Mouse (Mus musculus): ENCODE results near the gene Csnk2a1. TPM values are rescaled to one million over a fixed set of nuclear protein-coding genes. Genes with fewer than 3 reads are reported as not detected.

The Csnk2a1 gene
- polyA plus RNA-seq, 1 experiment: 1.0 TPM

DNA sequence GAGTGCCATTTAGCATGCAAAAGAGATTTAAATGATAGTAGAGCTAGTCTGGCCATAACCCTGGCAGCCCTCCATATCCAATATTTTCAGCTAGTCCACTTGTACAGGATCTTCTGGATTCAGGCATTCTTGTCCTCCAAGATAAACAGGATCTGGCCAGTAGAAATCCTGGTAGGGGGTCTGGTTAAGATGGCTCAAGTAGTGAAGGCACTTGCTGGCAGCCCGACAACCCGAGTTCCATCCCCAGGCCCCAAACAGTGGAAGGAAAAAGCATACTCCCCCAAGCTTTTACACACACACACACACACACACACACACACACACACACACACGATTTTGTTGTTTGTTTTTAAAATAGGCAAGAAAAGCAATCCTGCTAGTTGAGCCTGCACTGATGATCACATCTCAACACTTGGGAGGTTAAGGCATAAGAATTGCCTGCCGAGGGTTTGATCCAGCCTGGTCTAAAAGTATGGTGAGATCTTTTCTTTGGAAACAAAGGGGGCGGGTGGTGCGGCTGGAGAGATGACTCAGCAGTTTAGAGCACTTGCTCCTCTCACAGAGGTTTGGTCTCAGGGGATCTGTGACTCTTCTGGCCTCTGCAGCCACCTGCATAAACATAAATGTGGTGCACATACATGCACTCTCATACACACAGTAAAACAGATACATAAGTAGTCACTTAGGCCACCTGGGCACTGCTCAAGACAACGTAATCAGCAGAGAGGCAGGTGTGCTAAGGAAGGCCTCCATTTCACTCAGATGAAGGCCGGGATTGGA is 2.9 kb upstream of the Csnk2a1 start:
- Histone ChIP-seq H3K4me1 (ENCODE audit: control insufficient read depth) (peaks cover 47% of the 10 kb centered on the region), H3K27me3 (ENCODE audit: control insufficient read depth) (no peaks in the 10 kb centered on the region), H3K9me3 (ENCODE audit: control insufficient read depth, low read length) (no peaks in the 10 kb centered on the region), H3K36me3 (ENCODE audit: control insufficient read depth) (peaks cover 6% of the 10 kb centered on the region), H3K4me3 (replicated peaks) (no peak overlapping the region)
- TF ChIP-seq TAL1 (IDR thresholded peaks at IDR 0.05; ENCODE audit: low read length) (no peak), GATA1 (IDR thresholded peaks at IDR 0.05; ENCODE audit: low read length) (no peak)

DNA sequence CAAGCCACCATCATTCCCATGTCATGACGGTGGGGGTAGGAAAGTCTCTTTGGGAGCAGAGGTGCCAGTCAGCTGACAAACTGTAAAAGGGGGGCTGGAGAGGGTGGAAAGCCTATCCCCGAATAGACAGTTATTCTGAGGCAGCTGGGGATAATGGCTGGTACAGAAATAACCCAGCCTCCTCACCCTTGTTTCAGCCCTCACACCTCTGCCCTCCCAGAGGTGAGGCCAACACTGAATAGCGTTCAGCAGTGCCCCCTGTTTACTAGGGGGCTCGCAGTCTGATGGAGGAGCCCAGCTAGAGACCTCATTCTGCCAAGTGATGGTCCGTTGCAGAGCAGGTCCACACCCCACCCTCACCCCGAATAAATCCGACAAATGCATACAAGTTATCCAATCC is 1.1 kb upstream of the Csnk2a1 start:
- Histone ChIP-seq H3K4me3 (replicated peaks) (peak overlapping the region; percentile 90), H3K27me3 (ENCODE audit: control insufficient read depth) (no peaks in the 10 kb centered on the region), H3K9me3 (ENCODE audit: control insufficient read depth, low read length) (no peaks in the 10 kb centered on the region), H3K4me1 (ENCODE audit: control insufficient read depth) (peaks cover 50% of the 10 kb centered on the region), H3K36me3 (ENCODE audit: control insufficient read depth) (peaks cover 20% of the 10 kb centered on the region)
- TF ChIP-seq GATA1 (IDR thresholded peaks at IDR 0.05; ENCODE audit: low read length): no peak
- no peak for TF ChIP-seq TAL1 (IDR thresholded peaks at IDR 0.05; ENCODE audit: low read length)

DNA sequence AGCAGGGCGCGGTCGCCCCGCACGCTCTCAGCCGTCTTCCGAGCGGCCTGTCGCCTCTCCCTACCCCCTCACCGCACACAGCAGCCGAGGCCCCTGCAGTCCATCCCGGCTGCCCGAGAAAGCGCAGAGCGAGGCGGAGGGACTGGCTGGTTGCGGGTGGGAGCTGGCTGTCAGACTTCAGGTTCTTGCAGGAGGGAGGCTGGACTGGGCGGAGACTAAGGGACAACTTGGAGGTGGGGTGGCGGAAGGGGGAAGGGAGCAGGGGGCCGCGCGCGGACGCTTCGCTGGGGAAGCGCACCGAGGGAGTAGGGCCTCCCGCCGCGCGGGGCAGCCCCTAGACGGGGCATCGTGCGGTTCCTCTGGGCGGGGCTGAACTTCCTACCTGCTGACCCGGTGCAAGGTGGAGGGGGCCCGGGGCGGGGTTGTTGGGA is 427 bp downstream of the Csnk2a1 start:
- Histone ChIP-seq H3K4me3 (replicated peaks) (peak overlapping the region; percentile 90), H3K9me3 (ENCODE audit: control insufficient read depth, low read length) (no peaks in the 10 kb centered on the region), H3K27me3 (ENCODE audit: control insufficient read depth) (no peaks in the 10 kb centered on the region), H3K4me1 (ENCODE audit: control insufficient read depth) (peaks cover 55% of the 10 kb centered on the region), H3K36me3 (ENCODE audit: control insufficient read depth) (peaks cover 30% of the 10 kb centered on the region)
- TF ChIP-seq GATA1 (IDR thresholded peaks at IDR 0.05; ENCODE audit: low read length) (no peak), TAL1 (IDR thresholded peaks at IDR 0.05; ENCODE audit: low read length) (no peak)

DNA sequence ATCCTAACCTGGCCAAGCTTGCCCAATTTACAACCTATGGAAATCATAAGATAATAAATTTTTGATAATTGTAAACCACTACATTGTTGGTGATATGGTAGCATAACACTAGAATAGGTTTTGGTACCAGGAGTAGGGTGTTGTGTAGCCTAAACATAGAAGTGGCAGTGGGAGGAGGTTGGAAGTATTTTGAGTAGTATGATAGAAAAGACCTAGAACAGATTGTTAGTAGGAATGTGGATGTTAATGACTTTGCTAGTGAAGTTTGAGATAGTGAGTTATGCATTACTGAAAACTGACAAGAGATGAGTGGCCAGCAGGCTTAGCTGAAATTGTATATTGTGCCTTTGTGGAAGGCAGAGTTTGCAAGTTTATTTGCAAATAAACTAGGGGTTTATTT is 3.4 kb downstream of the Csnk2a1 start:
- Histone ChIP-seq H3K4me3 (replicated peaks) (no peak overlapping the region), H3K9me3 (ENCODE audit: control insufficient read depth, low read length) (no peaks in the 10 kb centered on the region), H3K4me1 (ENCODE audit: control insufficient read depth) (peaks cover 40% of the 10 kb centered on the region), H3K27me3 (ENCODE audit: control insufficient read depth) (no peaks in the 10 kb centered on the region), H3K36me3 (ENCODE audit: control insufficient read depth) (peaks cover 49% of the 10 kb centered on the region)
- TF ChIP-seq TAL1 (IDR thresholded peaks at IDR 0.05; ENCODE audit: low read length) (no peak), GATA1 (IDR thresholded peaks at IDR 0.05; ENCODE audit: low read length) (no peak)

DNA sequence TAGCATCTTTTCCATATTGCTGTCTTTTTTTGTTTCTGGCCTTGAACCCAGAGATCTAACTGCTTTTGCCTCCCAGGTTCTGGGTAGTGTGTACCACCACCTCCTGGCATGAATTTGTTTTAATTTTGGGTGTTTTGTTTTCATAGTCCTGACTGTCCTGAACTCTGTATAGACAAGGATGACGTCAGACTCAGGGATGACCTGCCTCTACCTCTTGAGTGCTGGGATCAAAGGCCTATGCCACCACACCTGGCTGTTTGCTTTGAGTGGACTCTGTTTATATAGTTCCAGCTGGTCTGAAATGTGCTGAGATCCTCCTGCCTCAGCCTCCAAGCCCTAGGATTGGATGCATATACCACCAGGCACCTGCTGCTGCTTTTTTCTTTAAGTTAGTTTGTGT is 11.3 kb downstream of the Csnk2a1 start:
- Histone ChIP-seq H3K36me3 (ENCODE audit: control insufficient read depth) (peaks cover 69% of the 10 kb centered on the region), H3K4me3 (replicated peaks) (no peak overlapping the region), H3K27me3 (ENCODE audit: control insufficient read depth) (no peaks in the 10 kb centered on the region), H3K9me3 (ENCODE audit: control insufficient read depth, low read length) (no peaks in the 10 kb centered on the region), H3K4me1 (ENCODE audit: control insufficient read depth) (peaks cover 2% of the 10 kb centered on the region)
- TF ChIP-seq TAL1 (IDR thresholded peaks at IDR 0.05; ENCODE audit: low read length) (no peak), GATA1 (IDR thresholded peaks at IDR 0.05; ENCODE audit: low read length) (no peak)

DNA sequence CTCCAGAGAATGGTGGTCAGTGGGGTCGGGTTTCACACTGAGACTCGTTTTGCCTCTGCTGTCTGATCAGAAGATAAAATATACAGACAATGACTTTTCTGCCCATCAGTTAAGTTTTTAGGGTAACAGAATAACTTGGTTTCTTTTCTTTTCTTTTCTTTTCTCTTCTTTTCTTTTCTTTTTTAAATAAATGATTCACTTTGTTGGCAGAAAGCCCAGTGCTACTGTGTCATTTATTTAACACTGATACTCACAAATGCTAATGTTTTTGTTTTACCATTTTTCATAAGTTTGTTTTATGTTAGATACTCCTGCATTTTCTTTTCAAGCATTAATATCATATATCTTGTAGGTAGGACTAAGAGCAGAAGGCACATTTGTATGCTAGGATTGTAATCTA is 13.9 kb downstream of the Csnk2a1 start:
- TF ChIP-seq TAL1 (IDR thresholded peaks at IDR 0.05; ENCODE audit: low read length) (no peak), GATA1 (IDR thresholded peaks at IDR 0.05; ENCODE audit: low read length) (no peak)
- Histone ChIP-seq H3K9me3 (ENCODE audit: control insufficient read depth, low read length) (no peaks in the 10 kb centered on the region), H3K36me3 (ENCODE audit: control insufficient read depth) (peaks cover 66% of the 10 kb centered on the region), H3K4me1 (ENCODE audit: control insufficient read depth) (no peaks in the 10 kb centered on the region), H3K4me3 (replicated peaks) (no peak overlapping the region), H3K27me3 (ENCODE audit: control insufficient read depth) (no peaks in the 10 kb centered on the region)

DNA sequence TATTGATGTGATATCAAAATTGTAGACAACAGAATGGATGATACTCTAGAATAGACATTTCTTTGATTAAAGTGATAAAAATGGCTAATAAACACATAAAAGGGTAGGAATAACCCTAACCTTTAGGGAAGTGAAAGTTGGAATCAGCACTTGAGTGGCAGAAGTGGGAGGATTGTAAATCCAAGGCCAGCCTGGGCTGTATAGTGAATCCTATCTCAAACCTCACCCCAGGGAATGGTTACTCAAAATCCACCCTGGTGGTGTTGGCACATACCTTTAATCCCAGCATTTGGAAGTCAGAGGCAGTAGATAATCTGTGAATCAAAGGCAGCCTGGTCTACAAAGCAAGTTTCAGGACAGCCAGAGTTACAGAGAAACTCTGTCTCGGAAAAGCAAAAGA is 20.6 kb downstream of the Csnk2a1 start:
- peaks cover 59% of the 10 kb centered on the region for H3K36me3 ChIP-seq (ENCODE audit: control insufficient read depth)
- H3K4me3 ChIP-seq (replicated peaks): no peak overlapping the region
- H3K27me3 ChIP-seq (ENCODE audit: control insufficient read depth): no peaks in the 10 kb centered on the region
- H3K4me1 ChIP-seq (ENCODE audit: control insufficient read depth): 0 out of 2 replicates have a peak, but pooled peaks cover 1% of the 10 kb centered on the region
- TF ChIP-seq GATA1 (IDR thresholded peaks at IDR 0.05; ENCODE audit: low read length) (no peak), TAL1 (IDR thresholded peaks at IDR 0.05; ENCODE audit: low read length) (no peak)
- no peaks in the 10 kb centered on the region for H3K9me3 ChIP-seq (ENCODE audit: control insufficient read depth, low read length)

DNA sequence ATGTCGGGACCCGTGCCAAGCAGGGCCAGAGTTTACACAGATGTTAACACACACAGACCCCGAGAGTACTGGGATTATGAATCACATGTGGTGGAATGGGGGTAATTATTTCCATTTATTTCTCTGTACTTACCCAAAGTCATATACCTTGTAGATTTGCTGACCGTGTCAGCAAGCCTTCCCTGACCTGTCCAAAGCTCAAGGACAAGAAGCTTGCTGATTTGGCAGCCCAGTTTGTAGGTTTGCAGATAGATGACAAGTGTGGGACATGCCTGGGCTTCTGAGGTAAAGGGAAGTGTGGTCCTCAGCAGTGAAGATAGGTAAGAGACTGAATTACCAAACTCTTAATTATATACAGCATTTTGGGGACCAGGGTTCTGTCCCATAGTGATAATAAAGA is 23.9 kb downstream of the Csnk2a1 start:
- TF ChIP-seq TAL1 (IDR thresholded peaks at IDR 0.05; ENCODE audit: low read length) (no peak), GATA1 (IDR thresholded peaks at IDR 0.05; ENCODE audit: low read length) (no peak)
- H3K36me3 ChIP-seq (ENCODE audit: control insufficient read depth): peaks cover 65% of the 10 kb centered on the region

DNA sequence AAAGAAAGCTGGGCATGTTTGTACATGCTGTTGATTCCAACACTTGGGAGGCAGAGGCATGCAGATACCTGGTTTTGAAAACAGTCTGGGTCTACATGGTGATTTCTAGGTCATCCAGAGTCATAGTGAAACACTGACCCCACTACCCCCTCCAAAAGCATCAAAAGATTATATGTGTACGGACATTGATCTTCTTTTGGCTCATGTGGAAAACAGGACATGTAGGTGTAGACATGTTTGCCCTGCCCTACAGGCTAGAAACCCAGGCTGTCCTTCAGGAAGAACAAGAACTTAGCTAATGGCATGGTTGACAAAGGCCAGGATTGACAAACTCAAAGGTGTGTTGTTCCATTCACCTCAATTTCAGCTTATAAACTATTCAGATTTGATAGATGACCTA is 33.1 kb downstream of the Csnk2a1 start:
- H3K4me3 ChIP-seq (replicated peaks): no peak overlapping the region
- TF ChIP-seq GATA1 (IDR thresholded peaks at IDR 0.05; ENCODE audit: low read length) (no peak), TAL1 (IDR thresholded peaks at IDR 0.05; ENCODE audit: low read length) (no peak)
- H3K36me3 ChIP-seq (ENCODE audit: control insufficient read depth): peaks cover 84% of the 10 kb centered on the region
- no peaks in the 10 kb centered on the region for H3K4me1 ChIP-seq (ENCODE audit: control insufficient read depth)
- no peaks in the 10 kb centered on the region for H3K27me3 ChIP-seq (ENCODE audit: control insufficient read depth)
- H3K9me3 ChIP-seq (ENCODE audit: control insufficient read depth, low read length): no peaks in the 10 kb centered on the region

More for the DNA sequence above, 23.9 kb downstream of the Csnk2a1 start:
- Histone ChIP-seq H3K27me3 (ENCODE audit: control insufficient read depth) (no peaks in the 10 kb centered on the region), H3K4me3 (replicated peaks) (no peak overlapping the region), H3K9me3 (ENCODE audit: control insufficient read depth, low read length) (no peaks in the 10 kb centered on the region), H3K4me1 (ENCODE audit: control insufficient read depth) (0 out of 2 replicates have a peak, but pooled peaks cover 1% of the 10 kb centered on the region)
